Mouse (Mus musculus): ENCODE data around the gene Pstpip1. TPM values are rescaled to one million over a fixed set of nuclear protein-coding genes. Genes with fewer than 3 reads are reported as not detected.
A peak's percentile ranks its signal among the peaks of the same experiment; 100 is the strongest.

The Pstpip1 gene
- total and polyA plus RNA-seq, 3 experiments: 8.1 to 32.0 (median 15.6) TPM

DNA sequence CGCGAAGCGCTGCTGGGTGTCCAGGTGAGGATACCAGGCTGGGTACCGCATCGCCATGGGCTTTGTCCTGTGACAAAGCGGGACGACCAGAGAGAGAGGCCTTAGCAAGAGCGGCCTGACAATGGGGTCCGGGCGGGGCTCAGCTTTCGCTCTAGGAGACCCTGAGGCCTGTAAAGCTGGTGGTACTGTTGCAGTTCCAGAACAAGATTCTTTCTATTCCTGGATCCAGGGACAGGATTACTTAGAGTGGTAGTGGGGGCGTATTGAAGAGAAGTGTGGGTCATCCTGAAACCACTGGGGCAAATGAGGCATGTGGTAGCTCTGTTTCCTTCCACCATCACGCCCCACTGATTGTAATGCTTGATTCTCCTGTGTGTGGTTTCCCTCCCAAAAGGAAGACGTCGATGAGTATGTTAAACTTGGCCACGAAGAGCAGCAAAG is 47.6 kb upstream of the Pstpip1 start:
- Histone ChIP-seq H3K4me3 (replicated peaks in 1 of 3; ENCODE audit: low read depth in 2 of 3, low read length in 2 of 3, poor library complexity in 1 of 3) (peak overlapping the region; percentile 50 to 77 (median 71)), H3K27me3 (replicated peaks) (peaks cover 3% of the 10 kb centered on the region), H3K79me2 (replicated peaks; ENCODE audit: control insufficient read depth, extremely low read depth, insufficient read depth, poor library complexity, severe bottlenecking) (no peaks in the 10 kb centered on the region), H3K9me3 (replicated peaks; ENCODE audit: low read length) (no peaks in the 10 kb centered on the region), H3K4me1 (ENCODE audit: control insufficient read depth in 1 of 2, insufficient read depth in 2 of 2) (peaks cover 4 to 18% of the 10 kb centered on the region in 2 experiments; a peak in 3 of 4 replicates), H3K27ac (ENCODE audit: insufficient read depth, low read depth) (peak overlapping the region; percentile 57), H3K9ac (ENCODE audit: insufficient read depth, low read depth) (peak overlapping the region; percentile 58), H3K4me2 (ENCODE audit: insufficient read depth, low read depth, poor library complexity, severe bottlenecking) (peak overlapping the region; percentile 58; the same call in 1 of the 2 replicates), H3K36me3 (replicated peaks in 1 of 2; ENCODE audit: control insufficient read depth in 1 of 2, insufficient read depth in 1 of 2, low read length in 1 of 2) (peaks cover 8 to 21% of the 10 kb centered on the region in 2 experiments)
- in situ Hi-C loops (cut with MboI; ENCODE audit: low pct_ligation_motif_present, low pct_unique_long_range_greater_than_20kb, low sequenced_read_pairs): no loop called here
- dilution Hi-C loops (cut with MboI; ENCODE audit: extremely low pct_ligation_motif_present, extremely low pct_unique_long_range_greater_than_20kb, low sequenced_read_pairs): no loop called here
- TF ChIP-seq JUN (IDR thresholded peaks at IDR 0.05; ENCODE audit: insufficient read depth, low read depth, low read length): no peak
- TF ChIP-seq IRF4 (IDR thresholded peaks at IDR 0.05; ENCODE audit: low read depth, low read length): peak; percentile 44; the same call in 1 of the 2 replicates
- TF ChIP-seq SIN3A (IDR thresholded peaks at IDR 0.05; ENCODE audit: low read length): peak; percentile 51; the same call in 1 of the 2 replicates
- peak; percentile 48; the same call in 1 of the 2 replicates for TF ChIP-seq MAX (IDR thresholded peaks at IDR 0.05; ENCODE audit: low read length)
- no peak for TF ChIP-seq USF2 (conservative IDR thresholded peaks at IDR 0.05; ENCODE audit: low read depth, low read length)
- TF ChIP-seq EP300 (IDR thresholded peaks at IDR 0.05; ENCODE audit: low read length): 0 out of 2 replicates have a peak, but pooled peaks have one; percentile 30
- DNase-seq (ENCODE audit: extremely low read depth): peak; percentile 56

DNA sequence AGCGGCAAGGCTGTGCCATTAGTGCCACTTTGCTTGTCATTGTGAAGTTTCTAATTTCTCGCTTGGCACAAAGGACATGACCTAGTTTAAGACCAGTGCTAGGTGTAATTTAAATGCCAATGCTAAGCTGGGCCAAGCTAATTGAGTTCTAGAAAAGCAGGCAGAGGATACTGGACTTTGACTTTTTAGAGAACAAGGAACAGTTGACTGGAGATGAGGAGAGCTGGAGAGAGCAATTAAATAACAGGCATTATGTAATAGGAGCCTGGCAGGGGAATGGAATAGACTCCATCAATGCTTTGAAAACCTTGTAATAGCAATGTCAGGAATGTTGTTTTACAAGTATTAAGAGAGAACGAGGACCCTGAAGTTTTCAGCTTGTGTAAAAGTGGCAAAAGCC is 36.0 kb upstream of the Pstpip1 start:
- dilution Hi-C loops (cut with MboI; ENCODE audit: extremely low pct_ligation_motif_present, extremely low pct_unique_long_range_greater_than_20kb, low sequenced_read_pairs): no loop called here
- no peaks in the 10 kb centered on the region for H3K79me2 ChIP-seq (replicated peaks; ENCODE audit: control insufficient read depth, extremely low read depth, insufficient read depth, poor library complexity, severe bottlenecking)
- H3K27me3 ChIP-seq (replicated peaks): no peaks in the 10 kb centered on the region
- no peaks in the 10 kb centered on the region for H3K4me1 ChIP-seq (ENCODE audit: control insufficient read depth in 1 of 2, insufficient read depth in 2 of 2)
- no peak for DNase-seq (ENCODE audit: extremely low read depth)
- H3K27ac ChIP-seq (ENCODE audit: insufficient read depth, low read depth): no peak overlapping the region
- H3K9me3 ChIP-seq (replicated peaks; ENCODE audit: low read length): no peaks in the 10 kb centered on the region
- H3K9ac ChIP-seq (ENCODE audit: insufficient read depth, low read depth): no peak overlapping the region
- H3K36me3 ChIP-seq (replicated peaks in 1 of 2; ENCODE audit: control insufficient read depth in 1 of 2, insufficient read depth in 1 of 2, low read length in 1 of 2): peaks cover 31 to 62% of the 10 kb centered on the region in 2 experiments
- no peak for TF ChIP-seq USF2 (conservative IDR thresholded peaks at IDR 0.05; ENCODE audit: low read depth, low read length)
- TF ChIP-seq ZC3H11A (IDR thresholded peaks at IDR 0.05; ENCODE audit: low read depth, low read length): no peak
- TF ChIP-seq NELFE (IDR thresholded peaks at IDR 0.05; ENCODE audit: low read depth, low read length): no peak
- TF ChIP-seq MAFK (IDR thresholded peaks at IDR 0.05; ENCODE audit: insufficient replicate concordance, low read length): no peak
- no peak for TF ChIP-seq UBTF (IDR thresholded peaks at IDR 0.05; ENCODE audit: low read depth, low read length)
- TF ChIP-seq JUND (conservative IDR thresholded peaks at IDR 0.05; ENCODE audit: low read depth, low read length): no peak
- TF ChIP-seq SIN3A (IDR thresholded peaks at IDR 0.05; ENCODE audit: low read length): no peak
- no peak for TF ChIP-seq EP300 (IDR thresholded peaks at IDR 0.05; ENCODE audit: low read length)
- no peak for TF ChIP-seq POLR2AphosphoS2 (IDR thresholded peaks at IDR 0.05; ENCODE audit: low read depth, low read length)
- no peak for TF ChIP-seq E2F4 (IDR thresholded peaks at IDR 0.05; ENCODE audit: insufficient replicate concordance, low read depth, low read length)
- TF ChIP-seq SMC3 (IDR thresholded peaks at IDR 0.05; ENCODE audit: low read depth, low read length): no peak
- no peak for TF ChIP-seq MYC (IDR thresholded peaks at IDR 0.05; ENCODE audit: low read depth, low read length)
- no peak for TF ChIP-seq MAX (IDR thresholded peaks at IDR 0.05; ENCODE audit: low read length)
- no peak for TF ChIP-seq IRF4 (IDR thresholded peaks at IDR 0.05; ENCODE audit: low read depth, low read length)
- no peak for TF ChIP-seq TCF12 (IDR thresholded peaks at IDR 0.05; ENCODE audit: low read depth, low read length)
- no peak for TF ChIP-seq CTCF (conservative IDR thresholded peaks at IDR 0.05 in 1 of 2, IDR thresholded peaks at IDR 0.05 in 1 of 2; ENCODE audit: low read depth in 2 of 2, low read length in 2 of 2)
- no peak for TF ChIP-seq CHD2 (IDR thresholded peaks at IDR 0.05; ENCODE audit: low read length)
- TF ChIP-seq CHD1 (IDR thresholded peaks at IDR 0.05; ENCODE audit: low read depth, low read length): no peak
- no peak for TF ChIP-seq RCOR1 (conservative IDR thresholded peaks at IDR 0.05; ENCODE audit: low read depth, low read length)
- no peak overlapping the region for H3K4me3 ChIP-seq (replicated peaks in 1 of 3; ENCODE audit: low read depth in 2 of 3, low read length in 2 of 3, poor library complexity in 1 of 3)
- in situ Hi-C loops (cut with MboI; ENCODE audit: low pct_ligation_motif_present, low pct_unique_long_range_greater_than_20kb, low sequenced_read_pairs): no loop called here
- no peak overlapping the region for H3K4me2 ChIP-seq (ENCODE audit: insufficient read depth, low read depth, poor library complexity, severe bottlenecking)
